Mouse (Mus musculus) stomach, postnatal 0 days (tissue): Measurements from ENCODE around the gene Ano1. TPM values are rescaled to one million over a fixed set of nuclear protein-coding genes. Genes with fewer than 3 reads are reported as not detected.
A peak's percentile ranks its signal among the peaks of the same experiment; 100 is the strongest.

Experiments used
- ATAC-seq: fragments of 200-750 bp; cut with Nextera tagmentation; 2 replicates; pipeline ENCODE4 v1.8.0; 2017; ENCODE audit not compliant: low FRiP score, low TSS enrichment
- DNase-seq: peaks from one replicate; pipeline ENCODE4 v3.0.0-alpha.2; 2016; ENCODE audit warnings: low spot score
- H3K27ac ChIP-seq: fragments of 300-500 bp; sonication (generic); replicated peaks from 2 replicates; pipeline ENCODE4 v1.5.1; 2014; ENCODE audit warnings: mild to moderate bottlenecking, control low read depth
- H3K27me3 ChIP-seq: fragments of 300-500 bp; sonication (generic); 2 replicates; pipeline ENCODE4 v1.6.1; 2014; ENCODE audit warnings: low read length; ENCODE audit not compliant: control insufficient read depth, insufficient read depth
- H3K36me3 ChIP-seq: fragments of 300-500 bp; sonication (generic); 2 replicates; pipeline ENCODE4 v1.6.1; 2014; ENCODE audit warnings: low read length, mixed read lengths; ENCODE audit not compliant: control insufficient read depth, insufficient read depth
- H3K4me1 ChIP-seq: fragments of 300-500 bp; sonication (generic); replicated peaks from 2 replicates; pipeline ENCODE4 v1.6.1; 2014; ENCODE audit warnings: antibody characterized with exemption; ENCODE audit not compliant: control insufficient read depth, insufficient read depth
- H3K4me2 ChIP-seq: fragments of 300-500 bp; sonication (generic); replicated peaks from 2 replicates; pipeline ENCODE4 v1.6.1; 2014; ENCODE audit warnings: low read depth, mild to moderate bottlenecking, control low read depth, moderate library complexity
- H3K4me3 ChIP-seq: fragments of 300-500 bp; sonication (generic); 2 replicates; pipeline ENCODE4 v1.5.1; 2014; ENCODE audit warnings: low read depth, low read length, control low read depth
- H3K9ac ChIP-seq: fragments of 300-500 bp; sonication (generic); 2 replicates; pipeline ENCODE4 v1.6.1; 2014; ENCODE audit warnings: mild to moderate bottlenecking, low read length, control low read depth, mixed read lengths
- H3K9me3 ChIP-seq: fragments of 300-500 bp; sonication (generic); 2 replicates; pipeline ENCODE4 v1.6.1; 2016; ENCODE audit warnings: low read length; ENCODE audit not compliant: control insufficient read depth
- CTCF ChIP-seq: IDR thresholded peaks from 2 replicates; pipeline ENCODE4 v1.5.1; 2016; ENCODE audit warnings: antibody characterized with exemption, low read depth, mild to moderate bottlenecking, moderate library complexity
- EP300 ChIP-seq: optimal IDR thresholded peaks from 2 replicates; pipeline ENCODE3; 2016; ENCODE audit warnings: antibody characterized with exemption
- WGBS: fragments of 180-500 bp; shearing (Covaris S2); extraction: QIAGEN DNeasy Blood & Tissue Kit; methylation state at CpG from one replicate; pipeline ENCODE4 v1.1.7; 2014; 5-methylcytosine and 5-hydroxymethylcytosine counted together
- polyA plus RNA-seq: library from polyadenylated mRNA; unstranded; fragments of >200 nt; fragmentation: Nextera tagmentation; extraction: Ambion mirVana; gene quantifications from 2 replicates; pipeline ENCODE4 v1.2.1, GENCODE M21; 2015

Gene Ano1
- polyA plus RNA-seq, 1 experiment from 2014 or later, result 32.4 TPM

- Histone ChIP-seq H3K4me1 (0 out of 2 replicates have a peak, but pooled peaks cover 5% of the 10 kb centered on the region), H3K36me3 (peaks cover 6% of the 10 kb centered on the region; the same call in 1 of the 2 replicates), H3K4me2 (peak overlapping the region; percentile 82), H3K27me3 (no peaks in the 10 kb centered on the region), H3K9ac (peak overlapping the region; percentile 78), H3K4me3 (peak overlapping the region; percentile 70), H3K27ac (peak overlapping the region; percentile 87), H3K9me3 (no peaks in the 10 kb centered on the region)
- DNase-seq (peak; percentile 91), ATAC-seq (peak; percentile 93)
- 1% methylated on average over 38 of the region's 43 CpGs for WGBS
- peak; percentile 11 for TF ChIP-seq EP300
- peak; percentile 90 for TF ChIP-seq CTCF
Measured at GRCm38 (mm10) chr7:144581559-144582283, 170.1 kb downstream of the Ano1 start.

DNA sequence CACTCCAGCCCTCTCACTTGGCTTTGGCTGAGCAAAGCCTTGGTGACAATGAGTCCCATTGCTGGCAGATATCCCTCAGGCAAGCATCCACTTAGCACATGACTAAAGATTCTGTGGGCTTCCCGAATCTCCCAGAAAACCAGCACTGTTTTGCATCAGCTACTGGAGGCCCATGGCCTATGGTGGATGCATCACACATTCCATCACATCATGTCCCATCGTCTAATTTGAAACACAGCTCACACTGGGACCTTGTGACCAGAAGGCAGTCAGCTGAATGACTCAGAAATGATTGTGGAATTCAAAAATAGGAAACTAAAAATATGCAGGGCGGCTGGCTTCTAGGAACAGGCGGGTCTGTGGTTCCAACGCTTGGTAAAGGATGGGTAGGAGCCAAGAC lies 173.9 kb downstream of the Ano1 start:
- TF ChIP-seq CTCF (no peak), EP300 (no peak)
- H3K9me3 ChIP-seq, result no peaks in the 10 kb centered on the region
- no peak overlapping the region for H3K27ac ChIP-seq
- no peak overlapping the region for H3K4me3 ChIP-seq
- H3K4me2 ChIP-seq, result no peak overlapping the region
- no peak overlapping the region for H3K9ac ChIP-seq
- WGBS, result 89% methylated on average over 5 of the region's 5 CpGs
- ATAC-seq (no peak), DNase-seq (no peak)
- 0 out of 2 replicates have a peak, but pooled peaks cover 2% of the 10 kb centered on the region for H3K4me1 ChIP-seq
- no peaks in the 10 kb centered on the region for H3K27me3 ChIP-seq
- peaks cover 6% of the 10 kb centered on the region; the same call in 1 of the 2 replicates for H3K36me3 ChIP-seq

- Histone ChIP-seq H3K9me3 (no peaks in the 10 kb centered on the region), H3K4me3 (no peak overlapping the region), H3K27me3 (no peaks in the 10 kb centered on the region), H3K27ac (no peak overlapping the region), H3K9ac (no peak overlapping the region), H3K4me1 (no peaks in the 10 kb centered on the region), H3K4me2 (no peak overlapping the region), H3K36me3 (no peaks in the 10 kb centered on the region)
- WGBS, result 79% methylated on average over 5 of the region's 5 CpGs
- TF ChIP-seq EP300, result no peak
- no peak for TF ChIP-seq CTCF
- no peak for ATAC-seq
- no peak for DNase-seq
Measured at GRCm38 (mm10) chr7:144572234-144572633, 179.5 kb downstream of the Ano1 start.

GRCm38 (mm10) chr7:144571598-144571997 lies 180.2 kb downstream of the Ano1 start:
- H3K4me2 ChIP-seq, result no peak overlapping the region
- TF ChIP-seq CTCF, result no peak
- H3K4me3 ChIP-seq, result no peak overlapping the region
- no peaks in the 10 kb centered on the region for H3K9me3 ChIP-seq
- no peak for DNase-seq
- no peak for ATAC-seq
- H3K4me1 ChIP-seq, result no peaks in the 10 kb centered on the region
- H3K36me3 ChIP-seq, result no peaks in the 10 kb centered on the region
- no peaks in the 10 kb centered on the region for H3K27me3 ChIP-seq
- no peak overlapping the region for H3K9ac ChIP-seq
- H3K27ac ChIP-seq, result no peak overlapping the region

DNA sequence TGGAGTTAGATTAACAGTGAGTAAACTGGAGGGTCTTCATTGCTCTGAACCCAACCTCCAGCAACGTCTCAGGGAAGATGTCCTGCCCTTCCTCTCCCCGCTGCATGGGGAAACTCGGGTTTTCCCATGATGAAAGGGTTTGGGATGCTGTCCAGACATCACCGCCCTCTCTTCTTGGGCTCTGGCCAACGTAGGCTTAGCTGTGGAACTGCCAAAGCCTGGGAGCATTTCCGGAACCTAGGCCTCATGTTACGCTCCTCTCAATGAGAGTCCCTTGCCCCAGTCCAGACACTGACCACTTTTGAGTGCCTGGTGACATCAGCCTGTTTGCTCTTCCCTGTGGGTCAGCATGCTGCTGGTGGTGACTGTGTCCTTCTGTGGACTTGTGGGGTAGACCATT lies 182.3 kb downstream of the Ano1 start:
- ATAC-seq (peak; percentile 45; the same call in 1 of the 2 replicates), DNase-seq (peak; percentile 31)
- no peak overlapping the region for H3K4me3 ChIP-seq
- no peaks in the 10 kb centered on the region for H3K9me3 ChIP-seq
- H3K27ac ChIP-seq, result peak overlapping the region; percentile 65
- TF ChIP-seq EP300 (no peak), CTCF (no peak)
- WGBS, result 33% methylated on average over 7 of the region's 7 CpGs
- no peak overlapping the region for H3K4me2 ChIP-seq
- no peaks in the 10 kb centered on the region for H3K4me1 ChIP-seq
- no peaks in the 10 kb centered on the region for H3K27me3 ChIP-seq
- H3K9ac ChIP-seq, result no peak overlapping the region
- H3K36me3 ChIP-seq, result no peaks in the 10 kb centered on the region

DNA sequence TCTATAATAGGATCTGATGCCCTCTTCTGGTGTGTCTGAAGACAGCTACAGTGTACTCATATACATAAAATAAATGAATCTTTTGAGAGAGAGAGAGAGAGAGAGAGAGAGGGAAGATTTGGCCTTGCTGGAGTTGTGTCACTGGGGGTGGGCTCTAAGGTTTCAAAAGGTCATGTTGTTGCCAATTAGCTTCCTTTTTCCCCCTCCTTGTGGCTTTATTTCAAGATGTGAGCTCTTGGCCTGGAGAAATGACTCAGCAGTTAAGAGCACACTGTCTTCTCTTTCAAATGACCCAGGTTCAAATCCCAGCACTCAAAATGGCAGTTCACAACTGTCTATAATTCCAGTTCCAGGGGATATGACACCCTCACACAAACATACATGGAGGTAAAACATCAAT lies 183.7 kb downstream of the Ano1 start:
- no peaks in the 10 kb centered on the region for H3K9me3 ChIP-seq
- TF ChIP-seq EP300 (no peak), CTCF (no peak)
- H3K4me2 ChIP-seq, result no peak overlapping the region
- H3K27ac ChIP-seq, result no peak overlapping the region
- no peak overlapping the region for H3K9ac ChIP-seq
- no peaks in the 10 kb centered on the region for H3K27me3 ChIP-seq
- DNase-seq (no peak), ATAC-seq (no peak)
- H3K4me1 ChIP-seq, result no peaks in the 10 kb centered on the region
- no peaks in the 10 kb centered on the region for H3K36me3 ChIP-seq
- H3K4me3 ChIP-seq, result no peak overlapping the region
